Mouse (Mus musculus): ENCODE results near the gene Swsap1.

- TF ChIP-seq POLR2A (IDR thresholded peaks at IDR 0.05; ENCODE audit: borderline replicate concordance, control insufficient read depth, low read depth, low read length) (no peak), CTCF (IDR thresholded peaks at IDR 0.05; ENCODE audit: control insufficient read depth, insufficient read depth, low read length) (no peak)
These were observed 26.3 kb upstream of the Swsap1 start for GRCm38 (mm10) chr9:21929208-21929607.

All from bone marrow, adult 2 months (tissue).